Mouse (Mus musculus) monocyte, adult 5-6 weeks (primary cell): Measurements from ENCODE around the gene Scamp1. TPM values are rescaled to one million over a fixed set of nuclear protein-coding genes. Genes with fewer than 3 reads are reported as not detected.

Experiments used
- ATAC-seq: fragments of 153-309, 156-312 bp; replicated peaks from 2 replicates; pipeline ENCODE4 v1.8.0; 2017; ENCODE audit warnings: mild to moderate bottlenecking; ENCODE audit not compliant: low TSS enrichment, insufficient number of reproducible peaks, severe bottlenecking, poor library complexity, low FRiP score
- total RNA-seq: library from RNA; stranded (forward); fragments of 200-1000, 200-491, 200-594 nt; gene quantifications from 3 replicates; pipeline ENCODE4 v1.2.3, GENCODE M21; 2017

Scamp1 gene
- total RNA-seq, 1 experiment from 2014 or later: 3.4 TPM

DNA sequence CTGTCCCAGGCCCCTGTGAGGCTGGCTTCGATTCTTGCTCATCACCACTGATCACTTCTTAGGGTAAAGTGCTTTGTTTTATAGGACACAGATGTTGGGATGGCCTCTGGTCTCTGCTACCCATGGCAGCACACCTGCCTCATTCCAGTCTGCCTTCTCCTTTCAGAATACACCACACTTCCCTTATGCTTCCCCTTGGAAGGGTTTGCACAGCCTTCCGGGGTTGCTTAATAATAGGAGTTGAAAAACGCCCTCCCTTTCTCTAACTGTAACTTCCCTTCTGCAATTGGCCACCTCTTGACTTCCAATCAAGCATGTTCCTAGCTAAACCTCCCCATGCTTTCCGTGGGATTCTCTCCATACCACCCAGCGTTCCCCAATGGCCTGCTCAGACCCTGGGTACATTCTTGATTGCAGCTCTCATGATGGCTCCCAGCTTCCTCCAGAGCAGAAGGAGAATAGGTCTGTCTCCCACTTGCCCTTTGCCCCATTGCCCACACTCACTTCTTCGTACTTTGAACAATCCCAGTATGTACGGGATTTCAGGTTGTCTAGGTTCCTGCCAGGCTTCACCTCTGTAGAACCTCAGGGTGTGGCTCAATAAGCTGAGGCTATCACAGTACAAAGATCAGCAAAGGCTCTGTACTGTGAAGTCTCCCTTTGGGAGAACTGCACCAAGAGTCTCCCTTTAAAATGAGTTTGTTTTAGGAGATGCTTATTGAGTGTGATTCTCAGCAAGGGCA is 126.0 kb downstream of the Scamp1 start:
- ATAC-seq: no peak

GRCm38 (mm10) chr13:94158864-94159477 is 126.7 kb downstream of the Scamp1 start:
- ATAC-seq: no peak

DNA sequence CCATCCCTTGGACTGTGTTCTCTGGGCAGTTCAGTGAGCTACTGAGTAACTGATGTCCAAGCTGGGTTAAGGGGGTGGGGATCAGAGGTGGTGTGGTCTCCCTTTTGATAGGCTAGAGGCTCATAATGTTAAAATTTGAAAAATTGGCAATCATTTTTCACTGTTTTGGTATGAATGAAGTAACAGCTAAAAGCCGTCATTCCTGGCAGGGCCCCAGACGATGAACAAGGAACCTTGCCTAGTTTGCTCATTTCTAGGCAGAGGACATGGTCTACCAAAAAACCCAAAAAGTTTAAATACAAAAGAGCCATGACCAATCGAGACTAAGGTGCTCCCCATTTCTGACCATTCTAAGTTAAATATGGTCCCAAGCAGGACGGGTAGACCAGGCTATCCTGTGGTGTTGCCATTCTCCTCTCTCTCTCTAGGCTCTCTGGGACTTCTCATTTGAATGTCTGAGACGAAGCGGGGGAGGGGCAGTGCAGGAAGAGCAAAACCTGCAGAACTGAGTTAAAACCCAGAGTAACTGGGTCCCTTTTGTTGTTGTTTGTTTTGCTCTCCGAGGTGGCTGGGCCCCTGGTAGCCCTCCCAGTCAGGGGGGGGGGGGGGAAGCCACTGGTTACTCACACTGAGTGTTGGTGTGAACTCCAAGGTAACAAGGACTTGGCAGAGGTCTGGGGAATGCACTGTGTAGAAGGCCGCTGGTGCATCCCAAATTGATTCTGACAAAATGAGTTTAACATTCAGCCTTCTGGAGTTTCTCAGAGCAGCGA is 129.8 kb downstream of the Scamp1 start:
- ATAC-seq: no peak

DNA sequence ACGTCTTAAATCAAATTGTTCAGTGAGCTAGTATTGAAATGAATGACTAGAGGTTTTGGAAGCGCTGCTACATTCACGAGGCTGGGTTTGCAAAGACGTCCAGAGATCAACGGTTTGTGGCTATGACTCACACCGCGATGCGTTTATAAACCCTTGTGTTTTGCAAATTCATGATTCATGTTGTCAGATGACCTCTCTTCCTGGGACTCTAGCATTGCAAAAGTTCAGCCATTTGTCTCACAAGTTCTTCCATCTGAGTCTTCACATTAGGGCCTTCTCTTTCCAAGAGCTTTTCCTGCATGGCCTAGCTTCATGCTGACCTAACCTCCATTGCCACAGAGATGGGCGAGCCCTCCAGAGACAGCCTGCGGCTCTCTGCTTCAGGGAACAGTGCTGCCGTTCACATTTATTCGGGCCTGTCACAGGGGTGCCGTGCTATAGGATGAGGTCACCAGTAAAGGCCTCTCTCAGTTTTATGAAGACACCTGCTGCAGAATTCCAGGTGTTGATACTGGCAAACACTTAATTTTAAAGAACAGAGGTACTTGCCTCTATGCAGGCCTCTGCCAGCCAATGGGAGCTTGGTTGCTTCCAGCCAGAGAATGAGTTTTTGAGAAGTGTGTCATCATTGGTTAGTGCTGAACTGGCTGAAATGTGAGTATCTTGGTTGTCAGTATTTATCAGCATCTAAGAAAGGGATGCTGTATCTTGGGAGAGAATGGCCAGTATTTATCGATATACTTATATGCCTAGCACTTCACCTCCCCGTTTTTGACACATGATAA is 131.0 kb downstream of the Scamp1 start:
- no peak for ATAC-seq

DNA sequence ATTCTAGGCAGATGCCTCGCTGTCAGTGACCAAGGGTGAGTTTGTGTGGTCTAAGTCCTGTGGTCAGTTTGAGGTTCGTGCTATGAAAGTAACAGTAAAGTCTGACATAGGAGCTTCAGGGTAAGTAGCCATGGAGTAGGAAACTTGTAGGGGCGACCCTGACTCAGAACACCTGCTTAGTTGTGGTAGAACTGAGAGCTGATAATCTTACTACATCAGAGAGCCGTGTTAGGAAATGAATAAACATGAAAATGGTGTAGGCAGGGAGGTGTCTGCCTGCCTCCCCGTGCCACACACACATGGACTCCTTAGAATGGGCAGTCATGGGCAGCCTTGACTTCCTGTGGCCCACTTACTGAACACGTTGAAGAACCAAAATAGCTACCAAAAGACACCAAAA is 132.0 kb downstream of the Scamp1 start:
- no peak for ATAC-seq

DNA sequence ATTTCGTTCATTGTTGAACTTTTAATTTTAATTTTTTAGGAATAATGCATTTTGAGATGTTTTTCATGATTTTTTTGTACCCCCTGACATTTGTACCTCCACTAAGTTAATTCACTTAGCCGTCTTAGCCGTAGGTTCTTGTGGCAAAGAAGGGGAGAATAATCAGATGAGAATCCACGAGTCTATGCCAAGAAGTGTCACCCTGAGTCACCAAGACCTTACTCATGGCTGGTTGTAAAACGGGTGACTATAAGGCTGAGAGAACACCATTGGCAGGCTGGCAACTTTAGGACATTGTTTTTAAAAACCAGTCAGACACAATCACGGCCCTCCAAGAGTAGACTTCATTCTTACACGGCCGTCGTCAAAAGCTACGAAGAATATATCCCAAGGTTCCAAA is 132.8 kb downstream of the Scamp1 start:
- ATAC-seq: no peak

Other genes with a start within 250 kb of the Scamp1 start
- gene Lhfpl2, start 228.1 kb downstream of the Scamp1 start, total RNA-seq: not detected in 3 replicates
- gene Ap3b1, start 73.1 kb upstream of the Scamp1 start, total RNA-seq: 89.3 to 127 TPM (median 95.5 TPM) in 3 replicates